Mouse (Mus musculus) macrophage (primary cell): ENCODE measurements around the gene Zp3. TPM values are rescaled to one million over a fixed set of nuclear protein-coding genes. Genes with fewer than 3 reads are reported as not detected.
A peak's percentile ranks its signal among the peaks of the same experiment; 100 is the strongest.

Source experiments
- H3K27ac ChIP-seq: fragments of 350-480 bp; formaldehyde crosslinking; 2 replicates; pipeline ENCODE4 v1.9.0; 2021
- H3K36me3 ChIP-seq: fragments of 350-480 bp; formaldehyde crosslinking; 2 replicates; pipeline ENCODE4 v1.9.0; 2021; ENCODE audit errors: inconsistent target
- H3K4me3 ChIP-seq: fragments of 350-480 bp; formaldehyde crosslinking; 2 replicates; pipeline ENCODE4 v1.9.0; 2021; ENCODE audit errors: inconsistent target
- H3K79me2 ChIP-seq: fragments of 350-480 bp; formaldehyde crosslinking; 2 replicates; pipeline ENCODE4 v1.9.0; 2021; ENCODE audit errors: inconsistent target
- WGBS: methylation state at CpG from one replicate; pipeline ENCODE4 v1.1.7; 2026; ENCODE audit warnings: inconsistent platforms; ENCODE audit not compliant: missing documents; 5-methylcytosine and 5-hydroxymethylcytosine counted together
- polyA plus RNA-seq: library from polyadenylated mRNA; stranded (reverse); fragments of 250-400 nt; gene quantifications from 3 replicates; pipeline ENCODE4 v1.2.4, GENCODE M21; 2018; ENCODE audit warnings: inconsistent platforms

Zp3 gene
- polyA plus RNA-seq, 1 experiment from 2014 or later, result not detected

GRCm38 (mm10) chr5:135952830-135953229 lies 27.1 kb upstream of the Zp3 start:
- Histone ChIP-seq H3K4me3 (no peak overlapping the region), H3K36me3 (no peaks in the 10 kb centered on the region), H3K27ac (peak overlapping the region; percentile 33), H3K79me2 (no peaks in the 10 kb centered on the region)
- WGBS, result 100% methylated on average over 1 of the region's 2 CpGs

GRCm38 (mm10) chr5:135956300-135957206 lies 23.3 kb upstream of the Zp3 start:
- no peak overlapping the region for H3K4me3 ChIP-seq
- no peaks in the 10 kb centered on the region for H3K36me3 ChIP-seq
- 72% methylated on average over 9 of the region's 9 CpGs for WGBS
- peak overlapping the region; percentile 89 for H3K27ac ChIP-seq
- peaks cover 13% of the 10 kb centered on the region for H3K79me2 ChIP-seq

- peak overlapping the region; percentile 19 for H3K4me3 ChIP-seq
These were observed 22.5 kb upstream of the Zp3 start for GRCm38 (mm10) chr5:135957207-135957974.

GRCm38 (mm10) chr5:135958367-135958766 lies 21.5 kb upstream of the Zp3 start:
- peaks cover 16% of the 10 kb centered on the region for H3K79me2 ChIP-seq
- H3K27ac ChIP-seq, result peak overlapping the region; percentile 89
- 90% methylated on average over 4 of the region's 4 CpGs for WGBS
- no peak overlapping the region for H3K4me3 ChIP-seq
- no peaks in the 10 kb centered on the region for H3K36me3 ChIP-seq

More at GRCm38 (mm10) chr5:135957207-135957974, 22.5 kb upstream of the Zp3 start:
- 5% methylated on average over 28 of the region's 28 CpGs for WGBS
- peaks cover 16% of the 10 kb centered on the region for H3K79me2 ChIP-seq
- H3K36me3 ChIP-seq, result no peaks in the 10 kb centered on the region
- peak overlapping the region; percentile 89 for H3K27ac ChIP-seq

GRCm38 (mm10) chr5:135959911-135960310 lies 20.0 kb upstream of the Zp3 start:
- 84% methylated on average over 6 of the region's 7 CpGs for WGBS
- Histone ChIP-seq H3K36me3 (no peaks in the 10 kb centered on the region), H3K4me3 (no peak overlapping the region), H3K27ac (no peak overlapping the region), H3K79me2 (peaks cover 16% of the 10 kb centered on the region)

GRCm38 (mm10) chr5:135960909-135961635 lies 18.8 kb upstream of the Zp3 start:
- H3K4me3 ChIP-seq, result peak overlapping the region; percentile 61
- 94% methylated on average over 15 of the region's 15 CpGs for WGBS

GRCm38 (mm10) chr5:135962125-135962491 lies 17.8 kb upstream of the Zp3 start:
- Histone ChIP-seq H3K36me3 (no peaks in the 10 kb centered on the region), H3K27ac (peak overlapping the region; percentile 99), H3K79me2 (peaks cover 16% of the 10 kb centered on the region), H3K4me3 (peak overlapping the region; percentile 61)
- 0% methylated on average over 10 of the region's 11 CpGs for WGBS

More at GRCm38 (mm10) chr5:135960909-135961635, 18.8 kb upstream of the Zp3 start:
- H3K36me3 ChIP-seq, result no peaks in the 10 kb centered on the region
- H3K79me2 ChIP-seq, result peaks cover 16% of the 10 kb centered on the region
- H3K27ac ChIP-seq, result peak overlapping the region; percentile 99

- Histone ChIP-seq H3K4me3 (peak overlapping the region; percentile 20; the same call in 1 of the 2 replicates), H3K36me3 (no peaks in the 10 kb centered on the region), H3K79me2 (peaks cover 16% of the 10 kb centered on the region), H3K27ac (peak overlapping the region; percentile 99)
- under 1% methylated on average over 61 of the region's 64 CpGs for WGBS
These were observed 17.2 kb upstream of the Zp3 start for GRCm38 (mm10) chr5:135962492-135963279.

- 15% methylated on average over 6 of the region's 6 CpGs for WGBS
- Histone ChIP-seq H3K79me2 (peaks cover 16% of the 10 kb centered on the region), H3K36me3 (no peaks in the 10 kb centered on the region), H3K27ac (peak overlapping the region; percentile 32; the same call in 1 of the 2 replicates), H3K4me3 (peak overlapping the region; percentile 12; the same call in 1 of the 2 replicates)
These were observed 16.6 kb upstream of the Zp3 start for GRCm38 (mm10) chr5:135963280-135963627.

- Histone ChIP-seq H3K4me3 (no peak overlapping the region), H3K36me3 (no peaks in the 10 kb centered on the region), H3K27ac (no peak overlapping the region), H3K79me2 (peaks cover 13% of the 10 kb centered on the region)
- 45% methylated on average over 24 of the region's 24 CpGs for WGBS
These were observed 14.4 kb upstream of the Zp3 start for GRCm38 (mm10) chr5:135965501-135965930.

GRCm38 (mm10) chr5:135966866-135967265 lies 13.0 kb upstream of the Zp3 start:
- 72% methylated on average over 6 of the region's 9 CpGs for WGBS
- Histone ChIP-seq H3K79me2 (no peaks in the 10 kb centered on the region), H3K27ac (no peak overlapping the region), H3K36me3 (no peaks in the 10 kb centered on the region), H3K4me3 (no peak overlapping the region)

GRCm38 (mm10) chr5:135968781-135969180 lies 11.1 kb upstream of the Zp3 start:
- no peaks in the 10 kb centered on the region for H3K36me3 ChIP-seq
- H3K4me3 ChIP-seq, result no peak overlapping the region
- WGBS, result 94% methylated on average over 1 of the region's 1 CpGs
- no peaks in the 10 kb centered on the region for H3K79me2 ChIP-seq
- no peak overlapping the region for H3K27ac ChIP-seq

- Histone ChIP-seq H3K27ac (no peak overlapping the region), H3K36me3 (no peaks in the 10 kb centered on the region), H3K79me2 (no peaks in the 10 kb centered on the region), H3K4me3 (no peak overlapping the region)
- WGBS, result 96% methylated on average over 6 of the region's 6 CpGs
These were observed 9.7 kb upstream of the Zp3 start for GRCm38 (mm10) chr5:135970247-135970646.

GRCm38 (mm10) chr5:135971876-135972275 lies 8.0 kb upstream of the Zp3 start:
- Histone ChIP-seq H3K27ac (no peak overlapping the region), H3K4me3 (no peak overlapping the region), H3K36me3 (no peaks in the 10 kb centered on the region), H3K79me2 (no peaks in the 10 kb centered on the region)
- 83% methylated on average over 7 of the region's 7 CpGs for WGBS
